Mouse (Mus musculus) embryo, embryonic 10.5 days (tissue): ENCODE measurements around the gene Apof.
"Not testable (repeated sequence)": the region's sequence is repeated elsewhere in the genome, so short reads cannot be mapped to it uniquely, and the experiment has no call there.

ENCODE experiments used
- DNase-seq: peaks from one replicate; pipeline ENCODE4 v3.0.0-alpha.2; 2015; ENCODE audit warnings: low spot score

Gene Apof

GRCm38 (mm10) chr10:128259946-128260345, 8.5 kb upstream of the Apof start:
- no peak for DNase-seq

DNA sequence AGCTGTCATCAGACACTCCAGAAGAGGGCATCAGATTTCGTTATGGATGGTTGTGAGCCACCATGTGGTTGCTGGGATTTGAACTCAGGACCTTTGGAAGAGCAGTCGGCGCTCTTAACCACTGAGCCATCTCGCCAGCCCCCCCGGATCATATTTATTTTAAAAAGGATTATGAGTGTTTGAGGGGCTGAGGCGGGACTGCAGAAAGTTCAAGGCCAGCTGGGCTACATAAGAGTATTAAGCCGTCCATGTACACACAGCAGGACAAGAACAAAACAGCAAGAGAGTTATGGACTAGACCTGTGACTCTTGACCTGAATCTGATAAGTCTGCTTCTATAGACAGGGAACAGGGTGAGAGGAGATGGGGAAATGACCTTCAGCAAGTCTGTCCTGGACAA, 8.1 kb upstream of the Apof start:
- not testable (repeated sequence) for DNase-seq

DNA sequence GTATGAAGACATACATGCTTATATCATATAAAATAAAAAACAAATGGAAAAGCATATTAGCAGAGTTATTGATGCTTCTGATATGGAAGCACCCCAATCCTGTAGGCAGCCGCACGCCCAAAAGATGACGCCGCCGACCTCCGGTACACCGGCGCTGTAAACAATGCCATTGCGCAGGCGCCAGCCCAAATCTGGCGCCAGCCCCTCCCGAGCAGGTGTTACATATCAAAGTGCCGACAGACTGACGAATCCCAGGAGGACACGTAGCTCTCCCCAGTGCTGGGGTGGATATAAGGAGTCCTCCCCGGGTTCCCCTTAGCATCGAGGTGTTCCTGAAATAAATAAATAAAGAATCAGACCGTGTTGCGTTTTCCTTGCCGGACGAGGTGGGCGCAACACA, 6.2 kb upstream of the Apof start:
- no peak for DNase-seq

- no peak for DNase-seq
These were observed 4.8 kb upstream of the Apof start for GRCm38 (mm10) chr10:128263393-128264310.

- no peak for DNase-seq
These were observed 887 bp downstream of the Apof start for GRCm38 (mm10) chr10:128269206-128269910.

DNA sequence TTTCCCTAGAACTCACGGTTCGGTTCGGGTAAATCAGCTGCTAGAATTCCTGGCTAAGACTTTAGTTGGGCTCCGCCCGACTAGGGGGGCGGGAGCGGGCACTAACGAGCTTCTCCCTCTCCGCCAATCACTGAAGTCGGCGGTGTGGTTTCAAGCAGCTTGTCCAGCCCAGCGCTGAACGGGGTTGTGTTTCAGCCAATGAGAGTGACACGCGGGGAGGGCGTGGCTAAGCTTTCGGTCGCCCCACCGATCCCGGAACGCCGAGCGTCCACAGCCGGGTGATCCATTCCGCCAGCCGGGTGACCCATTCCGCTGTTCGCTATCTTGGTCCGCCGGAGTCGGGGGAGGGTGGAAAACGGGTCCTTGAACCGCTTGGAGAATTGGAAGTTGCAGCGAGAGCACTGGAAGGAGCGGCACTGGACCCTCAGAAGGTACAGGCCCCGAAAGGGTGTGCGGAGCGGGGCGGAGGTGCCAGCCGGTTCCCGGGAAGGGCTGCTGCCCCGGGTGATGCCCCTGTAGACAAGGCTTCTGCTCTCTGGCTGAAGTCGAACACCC, 1.9 kb downstream of the Apof start, which contains the start of gene Stat2:
TSS of gene Stat2 (plus strand) at position 273 of the 555 bp plus-strand sequence.
- DNase-seq = peak; percentile 99

DNA sequence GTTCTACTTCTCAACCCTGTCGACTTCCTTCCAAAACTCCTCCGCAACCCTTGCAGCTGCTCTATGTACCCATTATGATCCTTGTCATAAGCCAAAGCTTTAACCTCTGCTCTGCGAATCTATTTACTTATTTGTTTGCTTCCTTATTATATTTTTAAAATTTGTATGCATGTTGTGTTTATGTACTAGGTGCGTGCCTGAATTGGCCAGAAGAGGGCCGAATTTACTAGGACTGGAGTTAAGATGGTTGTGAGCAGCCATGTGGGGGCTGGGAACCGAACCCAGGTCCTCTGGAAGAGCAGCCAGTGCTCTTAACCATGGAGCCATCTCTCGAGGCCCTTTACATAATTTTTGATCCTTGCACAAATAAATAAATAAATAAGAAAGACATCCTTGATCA, 2.4 kb downstream of the Apof start:
- no peak for DNase-seq

GRCm38 (mm10) chr10:128271883-128272282, 3.4 kb downstream of the Apof start:
- DNase-seq = no peak

DNA sequence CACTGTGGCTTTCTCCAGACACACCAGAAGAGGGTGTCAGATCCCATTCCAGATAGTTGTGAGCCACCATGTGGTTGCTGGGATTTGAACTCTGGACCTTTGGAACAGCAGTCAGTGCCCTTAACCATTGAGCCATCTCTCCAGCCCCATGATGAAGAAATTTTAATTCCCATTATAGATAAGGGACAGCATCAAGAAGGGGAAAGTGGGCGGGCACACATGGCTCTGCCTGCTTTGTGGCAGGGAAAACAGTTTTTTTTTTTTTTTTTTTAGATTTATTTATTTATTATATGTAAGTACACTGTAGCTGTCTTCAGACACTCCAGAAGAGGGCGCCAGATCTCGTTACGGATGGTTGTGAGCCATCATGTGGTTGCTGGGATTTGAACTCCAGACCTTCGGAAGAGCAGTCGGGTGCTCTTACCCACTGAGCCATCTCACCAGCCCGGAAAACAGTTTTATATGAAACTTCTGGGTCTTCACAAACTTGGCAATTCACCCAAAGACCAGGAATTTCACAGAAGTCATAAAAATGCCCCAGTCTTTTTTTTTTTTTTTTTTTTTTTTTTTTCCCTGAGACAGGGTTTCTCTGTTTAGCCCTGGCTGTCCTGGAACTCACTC, 4.5 kb downstream of the Apof start:
- not testable (repeated sequence) for DNase-seq

- DNase-seq = not testable (repeated sequence)
These were observed 6.9 kb downstream of the Apof start for GRCm38 (mm10) chr10:128275374-128275773.

DNA sequence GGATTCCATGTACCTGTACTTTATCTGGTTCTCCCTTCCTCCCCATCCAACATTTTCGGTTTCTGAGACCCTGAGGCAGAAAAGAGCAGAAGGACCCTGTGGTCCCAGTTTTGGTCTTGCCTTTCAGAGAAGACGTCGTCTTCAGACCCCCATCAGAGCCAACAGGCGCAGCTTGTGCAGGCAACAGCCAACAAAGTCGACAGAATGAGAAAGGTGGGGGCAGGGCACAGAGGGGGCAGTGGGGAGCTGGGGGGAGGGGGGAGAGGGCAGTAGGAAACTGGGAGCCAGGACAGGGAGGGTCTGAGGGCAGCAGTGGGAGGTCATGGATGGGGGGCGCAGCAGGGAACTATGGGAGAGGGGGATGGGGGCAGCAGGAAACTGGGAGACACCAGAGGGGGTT, 9.7 kb downstream of the Apof start:
- DNase-seq = no peak

DNA sequence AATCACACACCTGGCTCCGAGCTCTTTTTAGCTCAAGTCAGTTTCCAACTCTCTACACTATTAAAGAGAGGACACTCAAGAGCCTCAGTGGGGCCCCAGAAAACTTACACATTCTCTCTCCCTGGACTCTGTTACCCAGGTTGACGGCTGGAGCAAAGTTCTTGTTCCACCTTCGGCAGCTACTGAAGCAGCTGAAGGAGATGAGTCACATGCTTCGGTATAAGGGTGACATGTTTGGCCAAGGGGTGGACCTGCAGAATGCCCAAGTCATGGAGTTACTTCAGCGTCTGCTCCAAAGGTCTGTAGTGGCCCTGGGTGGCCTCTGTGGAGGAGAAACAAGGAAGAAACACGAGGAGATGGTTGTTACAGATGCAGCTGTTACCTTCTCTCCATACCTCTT, 12.5 kb downstream of the Apof start:
- DNase-seq = no peak

- no peak for DNase-seq
These were observed 13.2 kb downstream of the Apof start for GRCm38 (mm10) chr10:128281682-128282081.

GRCm38 (mm10) chr10:128282886-128283450, 14.5 kb downstream of the Apof start:
- DNase-seq = no peak

- DNase-seq = peak; percentile 88
These were observed 15.4 kb downstream of the Apof start for GRCm38 (mm10) chr10:128283604-128284579.

GRCm38 (mm10) chr10:128290594-128290993, 22.1 kb downstream of the Apof start:
- not testable (repeated sequence) for DNase-seq

DNA sequence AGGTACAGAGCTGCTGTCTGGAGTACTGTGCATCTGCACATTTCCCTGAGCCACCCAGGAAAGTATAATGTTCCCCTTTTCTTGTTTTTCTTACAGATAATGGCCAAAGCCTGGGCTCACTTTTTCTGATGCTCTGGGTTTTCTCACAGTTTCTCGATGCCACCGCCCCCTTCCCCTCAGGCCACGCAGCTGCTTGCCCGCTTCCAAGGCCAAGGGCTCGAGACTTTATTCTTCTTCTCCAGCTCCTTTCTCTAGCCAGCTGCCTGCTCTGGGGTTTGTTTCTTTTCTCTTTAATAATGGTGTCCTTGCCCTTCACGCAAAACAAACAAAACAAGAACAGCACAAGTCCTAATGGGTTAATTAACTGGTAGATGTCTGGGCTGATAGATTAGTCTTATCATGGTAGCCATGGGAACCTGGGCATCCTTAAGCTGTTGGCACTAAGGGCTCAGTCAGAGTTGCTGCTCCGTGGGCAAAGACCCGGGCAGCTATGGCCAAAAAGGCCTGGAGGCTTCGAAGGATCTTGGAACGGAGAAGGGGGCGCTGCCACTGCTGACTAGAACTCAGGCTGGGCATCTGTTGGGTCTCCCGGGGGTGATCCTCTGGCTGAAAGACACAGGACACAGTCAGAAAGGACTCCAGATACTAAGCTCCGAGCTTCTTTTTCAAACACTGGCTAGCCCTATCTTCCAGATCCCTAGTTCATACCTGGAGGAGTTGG, 28.1 kb downstream of the Apof start:
- DNase-seq = no peak

- no peak for DNase-seq
These were observed 28.8 kb downstream of the Apof start for GRCm38 (mm10) chr10:128297221-128297620.

- no peak for DNase-seq
These were observed 29.2 kb downstream of the Apof start for GRCm38 (mm10) chr10:128297622-128298021.

DNA sequence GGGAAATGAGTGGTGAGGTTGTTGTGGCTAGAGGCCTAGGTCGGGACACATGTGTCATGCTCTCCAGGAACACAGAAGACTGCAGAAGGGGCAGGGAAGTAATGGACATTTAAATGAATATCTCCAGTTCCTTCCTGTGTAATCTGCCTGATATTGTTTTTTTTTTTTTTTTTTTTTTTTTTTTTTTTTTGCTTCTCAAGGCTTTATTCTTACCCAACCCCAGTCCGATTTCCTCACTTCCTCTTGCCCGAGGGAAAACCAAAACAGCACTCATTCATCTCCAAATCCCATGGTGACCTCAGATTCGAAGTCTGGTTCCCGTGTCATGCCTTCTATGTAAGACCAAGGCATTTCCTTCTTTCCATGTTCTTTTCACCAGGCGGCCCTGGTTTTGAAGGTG, 29.8 kb downstream of the Apof start:
- no peak for DNase-seq
